ENCODE assay signal across 14 mouse cellular contexts in the genomic region with DNA sequence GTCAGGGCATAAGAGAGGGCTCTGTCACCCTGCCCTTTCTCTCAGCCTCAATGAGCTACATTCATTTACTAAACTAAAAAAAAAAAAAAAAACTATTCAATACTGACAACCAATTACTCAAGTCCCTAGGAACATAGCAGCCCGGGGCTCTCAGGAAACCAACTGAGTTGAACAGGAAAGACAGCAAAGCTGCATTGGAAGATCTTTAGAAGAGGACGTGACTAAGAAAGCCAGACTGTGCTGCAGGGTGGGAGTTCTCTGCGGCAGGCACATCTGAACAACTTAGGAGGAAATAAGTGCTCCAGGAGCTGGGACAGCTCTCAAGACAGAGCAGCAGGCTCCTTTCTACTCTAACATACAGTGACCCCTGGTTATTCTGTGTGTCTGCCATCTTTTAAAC. TPM values are rescaled to one million over a fixed set of nuclear protein-coding genes. Genes with fewer than 3 reads are reported as not detected.
DNase-seq lines count a peak whose midpoint lies in the region; ATAC-seq and TF ChIP-seq lines count a peak whose summit lies in the region.
"Had no signal": no experiment of that assay in that cellular context is flagged by ENCODE, and none has a peak within 500 bp of the region (broad histone marks: within the 10 kb centered on the region; RNA-seq: fewer than 3 reads in every experiment).

No protein-coding gene starts in this region.

- 77% methylated on average over 3 of the region's 3 CpGs for WGBS in forebrain, embryonic 10.5 days
- 45% methylated on average over 3 of the region's 3 CpGs for WGBS in forebrain, postnatal 0 days
- 43% methylated on average over 3 of the region's 3 CpGs for WGBS in liver, embryonic 11.5 days
- WGBS in kidney, adult 2 months, result 62% methylated on average over 3 of the region's 3 CpGs
- 19% methylated on average over 3 of the region's 3 CpGs for WGBS in liver, embryonic 13.5 days (ENCODE audit: insufficient replicate concordance)

- TF ChIP-seq POLR2A in kidney, adult 2 months (IDR thresholded peaks at IDR 0.05; ENCODE audit: low read depth, low read length), result no peak

- 0 out of 2 replicates have a peak overlapping the region, but pooled peaks have one; percentile 11 for H3K27ac ChIP-seq in forebrain, embryonic 10.5 days
- H3K27ac ChIP-seq in forebrain, postnatal 0 days (ENCODE audit: low read depth, low read length), result no peak overlapping the region
- H3K27ac ChIP-seq in liver, embryonic 11.5 days (ENCODE audit: low read depth, low read length), result 0 out of 2 replicates have a peak overlapping the region, but pooled peaks have one; percentile 26
- H3K27ac ChIP-seq in kidney, adult 2 months (ENCODE audit: insufficient read depth, low read depth, low read length), result no peak overlapping the region
- H3K27ac ChIP-seq in liver, embryonic 13.5 days, result peak overlapping the region; percentile 77
- H3K27ac ChIP-seq: hindbrain, embryonic 15.5 days had no signal

- peaks cover 4% of the 10 kb centered on the region; the same call in 1 of the 2 replicates for H3K36me3 ChIP-seq in forebrain, embryonic 10.5 days (replicated peaks)
- H3K36me3 ChIP-seq in forebrain, postnatal 0 days (ENCODE audit: insufficient read depth), result peaks cover 16% of the 10 kb centered on the region
- H3K36me3 ChIP-seq in liver, embryonic 11.5 days (ENCODE audit: control insufficient read depth, insufficient read depth, low read length), result no peaks in the 10 kb centered on the region
- no peaks in the 10 kb centered on the region for H3K36me3 ChIP-seq in kidney, adult 2 months (ENCODE audit: control insufficient read depth, insufficient read depth, low read length)
- peaks cover 3% of the 10 kb centered on the region; the same call in 1 of the 2 replicates for H3K36me3 ChIP-seq in liver, embryonic 13.5 days

- no peak overlapping the region for H3K4me2 ChIP-seq in forebrain, postnatal 0 days (ENCODE audit: low read depth)
- no peak overlapping the region for H3K4me2 ChIP-seq in liver, embryonic 11.5 days
- H3K4me2 ChIP-seq in liver, embryonic 13.5 days, result no peak overlapping the region
- H3K4me2 ChIP-seq: hindbrain, embryonic 15.5 days had no signal

- peaks cover 23% of the 10 kb centered on the region for H3K4me1 ChIP-seq in forebrain, embryonic 10.5 days
- no peaks in the 10 kb centered on the region for H3K4me1 ChIP-seq in forebrain, postnatal 0 days (ENCODE audit: insufficient read depth)
- H3K4me1 ChIP-seq in liver, embryonic 11.5 days (replicated peaks; ENCODE audit: control insufficient read depth, insufficient read depth, low read length), result no peaks in the 10 kb centered on the region
- H3K4me1 ChIP-seq in kidney, adult 2 months (ENCODE audit: control insufficient read depth, insufficient read depth, low read length), result no peaks in the 10 kb centered on the region
- H3K4me1 ChIP-seq in liver, embryonic 13.5 days (replicated peaks), result peaks cover 5% of the 10 kb centered on the region; the same call in 1 of the 2 replicates

- H3K9ac ChIP-seq in forebrain, postnatal 0 days, result no peak overlapping the region
- no peak overlapping the region for H3K9ac ChIP-seq in liver, embryonic 11.5 days (ENCODE audit: low read depth, low read length)
- H3K9ac ChIP-seq in liver, embryonic 13.5 days, result no peak overlapping the region
- H3K9ac ChIP-seq: hindbrain, embryonic 15.5 days had no signal

- no peak for DNase-seq in forebrain, embryonic 10.5 days (ENCODE audit: extremely low spot score, low spot score)
- DNase-seq in forebrain, postnatal 0 days, result no peak
- DNase-seq in liver, embryonic 11.5 days (ENCODE audit: low spot score), result no peak
- no peak for DNase-seq in liver
- DNase-seq in kidney, adult 2 months, result peak; percentile 59
- no peak for DNase-seq in liver, embryonic 13.5 days
- no peak for DNase-seq in urinary bladder, postnatal 10 days (ENCODE audit: low spot score)
- DNase-seq in Muller cell, postnatal 12 days (ENCODE audit: inconsistent ontology term), result no peak
- DNase-seq: cerebellum, adult 11 months; gastrocnemius, postnatal 36 days; lung, adult 18-20 months; midbrain, embryonic 14.5 days; thymus, adult 18-20 months had no signal

- no peaks in the 10 kb centered on the region for H3K27me3 ChIP-seq in forebrain, embryonic 10.5 days (ENCODE audit: poor library complexity, severe bottlenecking)
- H3K27me3 ChIP-seq in forebrain, postnatal 0 days (ENCODE audit: insufficient read depth, low read length), result no peaks in the 10 kb centered on the region
- H3K27me3 ChIP-seq in liver, embryonic 11.5 days (replicated peaks; ENCODE audit: control insufficient read depth, insufficient read depth, low read length), result no peaks in the 10 kb centered on the region
- H3K27me3 ChIP-seq in kidney, adult 2 months (replicated peaks; ENCODE audit: control insufficient read depth, insufficient read depth, low read length), result no peaks in the 10 kb centered on the region
- H3K27me3 ChIP-seq in liver, embryonic 13.5 days, result no peaks in the 10 kb centered on the region
- H3K27me3 ChIP-seq: hindbrain, embryonic 15.5 days had no signal

- no peak for ATAC-seq in forebrain, postnatal 0 days
- peak; percentile 43; the same call in 1 of the 2 replicates for ATAC-seq in liver, embryonic 11.5 days (replicated peaks; ENCODE audit: low FRiP score)
- ATAC-seq in liver, embryonic 13.5 days (ENCODE audit: low read depth), result peak; percentile 30

- no peak overlapping the region for H3K4me3 ChIP-seq in forebrain, embryonic 10.5 days
- H3K4me3 ChIP-seq in forebrain, postnatal 0 days (ENCODE audit: low read depth, low read length), result no peak overlapping the region
- H3K4me3 ChIP-seq in liver, embryonic 11.5 days (ENCODE audit: low read depth, low read length), result no peak overlapping the region
- H3K4me3 ChIP-seq in kidney, adult 2 months (ENCODE audit: insufficient read depth, low read depth, low read length), result no peak overlapping the region
- H3K4me3 ChIP-seq in liver, embryonic 13.5 days (replicated peaks), result no peak overlapping the region
- H3K4me3 ChIP-seq: hindbrain, embryonic 15.5 days had no signal

- no peak for TF ChIP-seq CTCF in forebrain, postnatal 0 days (IDR thresholded peaks at IDR 0.05; ENCODE audit: low read depth)
- no peak for TF ChIP-seq CTCF in kidney, adult 2 months (conservative IDR thresholded peaks at IDR 0.05; ENCODE audit: insufficient read depth, insufficient read length, low read depth, low read length)

- H3K9me3 ChIP-seq in forebrain, embryonic 10.5 days, result no peaks in the 10 kb centered on the region
- no peaks in the 10 kb centered on the region for H3K9me3 ChIP-seq in forebrain, postnatal 0 days (ENCODE audit: low read length)
- no peaks in the 10 kb centered on the region for H3K9me3 ChIP-seq in liver, embryonic 11.5 days (ENCODE audit: control insufficient read depth, low read length)
- H3K9me3 ChIP-seq in liver, embryonic 13.5 days (replicated peaks), result no peaks in the 10 kb centered on the region
- H3K9me3 ChIP-seq: hindbrain, embryonic 15.5 days had no signal

RNA-seq across cellular contexts. Expression of a gene that starts 46.2 kb away (rescaled TPM):
- 59.3 and 66.1 TPM in 2 replicates for polyA plus RNA-seq in forebrain, embryonic 10.5 days (2016; fragmentation: Nextera tagmentation; extraction: Ambion mirVana)
- 56.2 and 70.7 TPM in 2 replicates for total RNA-seq in forebrain, postnatal 0 days (2014; rRNA removed)
- polyA plus RNA-seq in forebrain, postnatal 0 days (2015; fragmentation: Nextera tagmentation; extraction: Ambion mirVana), result 28.9 and 32.8 TPM in 2 replicates
- 78.2 and 78.7 TPM in 2 replicates for polyA plus RNA-seq in liver, embryonic 11.5 days (2014; fragmentation: Nextera tagmentation; extraction: Ambion mirVana)
- 89.1 and 123 TPM in 2 replicates for polyA plus RNA-seq in kidney, adult 2 months (2012; rRNA removed)
- polyA plus RNA-seq in liver, embryonic 13.5 days (2015; fragmentation: Nextera tagmentation; extraction: Ambion mirVana), result 42.2 and 44.1 TPM in 2 replicates

Comparison
In these comparisons a context has a peak if more than half of its experiments do, and no peak if none do; other contexts are left out.
1. H3K27ac ChIP-seq: peak in forebrain, embryonic 10.5 days (single experiment), liver, embryonic 11.5 days (single experiment) and liver, embryonic 13.5 days (single experiment); none in forebrain, postnatal 0 days (single experiment) and kidney, adult 2 months (single experiment).